Mouse (Mus musculus) gastrocnemius, postnatal 25 days (tissue): ENCODE measurements around the gene Taf5. TPM values are rescaled to one million over a fixed set of nuclear protein-coding genes. Genes with fewer than 3 reads are reported as not detected.

ENCODE experiments used
- DNase-seq: peaks from one replicate; pipeline ENCODE4 v3.0.0; 2022
- long read RNA-seq, 2 experiments: library from polyadenylated mRNA; stranded (forward); transcript quantifications; one replicate each; pipeline ENCODE4 v2.0.0; 2021
- total RNA-seq, 2 experiments: library from RNA; stranded (reverse); gene quantifications; 1 replicate in 1 of 2; 2 replicates in 1 of 2; pipeline ENCODE4 v1.2.3; 2021

The Taf5 gene
- total RNA-seq: 1 to 10 TPM; 2.3 to 3.1 TPM
- long read RNA-seq, experiment 1, partial matches to known transcripts: 2 of 6 reads
- long read RNA-seq, experiment 1, other reads (novel, unspliced or antisense): 1 of 6 reads
- long read RNA-seq, experiment 2, partial matches to known transcripts: 2 of 3 reads
- long read RNA-seq, experiment 2, other reads (novel, unspliced or antisense): 0 of 3 reads

- peak; percentile 95 for DNase-seq
Measured at GRCm38 (mm10) chr19:47067096-47067882, at the start of gene Taf5. Gene Taf5, plus strand, starts transcription at chr19:47067746.

GRCm38 (mm10) chr19:47017831-47018230 is 49.7 kb upstream of the Taf5 start:
- no peak for DNase-seq

GRCm38 (mm10) chr19:47018330-47018729 is 49.2 kb upstream of the Taf5 start:
- no peak for DNase-seq

GRCm38 (mm10) chr19:47019326-47019725 is 48.2 kb upstream of the Taf5 start:
- no peak for DNase-seq

- no peak for DNase-seq
Measured at GRCm38 (mm10) chr19:47022709-47023108, 44.8 kb upstream of the Taf5 start.

- DNase-seq: no peak
Measured at GRCm38 (mm10) chr19:47023546-47023945, 44.0 kb upstream of the Taf5 start.

- no peak for DNase-seq
Measured at GRCm38 (mm10) chr19:47024954-47025353, 42.6 kb upstream of the Taf5 start.

GRCm38 (mm10) chr19:47026513-47026912 is 41.0 kb upstream of the Taf5 start:
- no peak for DNase-seq

GRCm38 (mm10) chr19:47029796-47030195 is 37.8 kb upstream of the Taf5 start:
- DNase-seq: no peak

GRCm38 (mm10) chr19:47031770-47032169 is 35.8 kb upstream of the Taf5 start:
- DNase-seq: no peak

- DNase-seq: no peak
Measured at GRCm38 (mm10) chr19:47034916-47035315, 32.6 kb upstream of the Taf5 start.

GRCm38 (mm10) chr19:47036596-47036995 is 30.9 kb upstream of the Taf5 start:
- no peak for DNase-seq

- DNase-seq: no peak
Measured at GRCm38 (mm10) chr19:47040720-47041473, 26.6 kb upstream of the Taf5 start.

GRCm38 (mm10) chr19:47043608-47044007 is 23.9 kb upstream of the Taf5 start:
- no peak for DNase-seq

GRCm38 (mm10) chr19:47046343-47046742 is 21.2 kb upstream of the Taf5 start:
- DNase-seq: no peak

- DNase-seq: no peak
Measured at GRCm38 (mm10) chr19:47047236-47047833, 20.2 kb upstream of the Taf5 start.

GRCm38 (mm10) chr19:47049061-47049460 is 18.5 kb upstream of the Taf5 start:
- no peak for DNase-seq

- DNase-seq: no peak
Measured at GRCm38 (mm10) chr19:47049840-47050239, 17.7 kb upstream of the Taf5 start.

- DNase-seq: peak; percentile 63
Measured at GRCm38 (mm10) chr19:47050271-47051032, 17.1 kb upstream of the Taf5 start, which contains the start of gene Pcgf6. Gene Pcgf6, minus strand, starts transcription at chr19:47050906.

GRCm38 (mm10) chr19:47052927-47053326 is 14.6 kb upstream of the Taf5 start:
- DNase-seq: no peak

GRCm38 (mm10) chr19:47053471-47053870 is 14.1 kb upstream of the Taf5 start:
- no peak for DNase-seq

- DNase-seq: no peak
Measured at GRCm38 (mm10) chr19:47057684-47058083, 9.9 kb upstream of the Taf5 start.
